Mouse (Mus musculus): ENCODE results near the gene Lpp. TPM values are rescaled to one million over a fixed set of nuclear protein-coding genes. Genes with fewer than 3 reads are reported as not detected.

The Lpp gene
- polyA plus RNA-seq, 1 experiment from 2014 or later = 9.6 TPM

DNA sequence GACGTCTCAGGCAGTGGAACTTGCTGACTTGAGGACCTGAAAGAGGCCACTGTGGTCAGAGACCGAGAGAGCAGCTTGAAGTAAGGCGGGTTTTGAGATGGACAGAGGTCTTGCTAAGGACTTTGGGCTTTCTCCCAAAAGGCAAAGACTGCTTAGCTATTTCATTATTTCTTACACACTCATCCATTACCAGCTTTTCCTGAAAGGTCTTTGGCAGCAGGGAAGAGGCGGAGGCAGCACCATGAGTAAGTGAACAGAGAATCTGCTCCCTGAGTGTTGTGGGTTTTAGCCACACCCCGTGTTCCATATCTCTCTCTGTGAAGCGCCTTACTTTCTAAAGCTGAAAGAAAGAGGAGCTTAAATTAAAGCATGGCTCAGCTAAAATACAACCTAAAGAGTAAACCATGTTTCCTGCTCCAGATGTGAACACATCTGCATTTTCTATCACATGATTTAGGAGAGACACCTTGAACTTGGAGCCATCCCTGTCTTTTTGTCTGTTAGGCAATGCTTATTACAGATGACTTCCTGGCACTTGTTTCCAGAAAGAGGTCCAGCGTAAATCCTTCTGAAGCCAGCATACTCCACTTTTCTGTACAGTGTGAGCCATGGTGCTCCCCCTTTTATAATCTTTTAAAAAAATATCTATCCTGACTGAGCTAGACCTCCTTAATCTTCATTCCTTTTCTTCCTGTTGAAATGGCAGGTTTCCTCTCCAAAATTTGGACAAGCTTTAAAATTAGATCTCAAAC, 520.5 kb downstream of the Lpp start:
- H3K4me1 ChIP-seq (ENCODE audit: control insufficient read depth, insufficient read depth, low read length) = no peaks in the 10 kb centered on the region
- H3K27me3 ChIP-seq (ENCODE audit: control insufficient read depth, insufficient read depth, low read length) = no peaks in the 10 kb centered on the region
- no peak overlapping the region for H3K27ac ChIP-seq (replicated peaks; ENCODE audit: low read depth, low read length)
- H3K36me3 ChIP-seq (ENCODE audit: control insufficient read depth, insufficient read depth, low read length) = no peaks in the 10 kb centered on the region
- WGBS = 77% methylated on average over 7 of the region's 7 CpGs
- no peak overlapping the region for H3K9ac ChIP-seq (replicated peaks; ENCODE audit: low read length)
- no peak overlapping the region for H3K4me2 ChIP-seq (ENCODE audit: low read length)
- no peaks in the 10 kb centered on the region for H3K9me3 ChIP-seq (ENCODE audit: control insufficient read depth, low read length)
- H3K4me3 ChIP-seq (replicated peaks; ENCODE audit: low read depth, low read length) = no peak overlapping the region
- ATAC-seq (ENCODE audit: low FRiP score, low TSS enrichment) = no peak
- DNase-seq = no peak

GRCm38 (mm10) chr16:24914393-24914751, 521.1 kb downstream of the Lpp start:
- WGBS = 27% methylated on average over 3 of the region's 3 CpGs
- no peak overlapping the region for H3K9ac ChIP-seq (replicated peaks; ENCODE audit: low read length)
- no peak overlapping the region for H3K4me3 ChIP-seq (replicated peaks; ENCODE audit: low read depth, low read length)
- no peaks in the 10 kb centered on the region for H3K4me1 ChIP-seq (ENCODE audit: control insufficient read depth, insufficient read depth, low read length)
- no peak overlapping the region for H3K4me2 ChIP-seq (ENCODE audit: low read length)
- no peaks in the 10 kb centered on the region for H3K9me3 ChIP-seq (ENCODE audit: control insufficient read depth, low read length)
- H3K27ac ChIP-seq (replicated peaks; ENCODE audit: low read depth, low read length) = no peak overlapping the region
- DNase-seq = peak; percentile 62
- H3K27me3 ChIP-seq (ENCODE audit: control insufficient read depth, insufficient read depth, low read length) = no peaks in the 10 kb centered on the region
- peak; percentile 68; the same call in 1 of the 2 replicates for ATAC-seq (ENCODE audit: low FRiP score, low TSS enrichment)
- no peaks in the 10 kb centered on the region for H3K36me3 ChIP-seq (ENCODE audit: control insufficient read depth, insufficient read depth, low read length)

- Histone ChIP-seq H3K27ac (replicated peaks; ENCODE audit: low read depth, low read length) (no peak overlapping the region), H3K4me1 (ENCODE audit: control insufficient read depth, insufficient read depth, low read length) (no peaks in the 10 kb centered on the region), H3K9me3 (ENCODE audit: control insufficient read depth, low read length) (no peaks in the 10 kb centered on the region), H3K9ac (replicated peaks; ENCODE audit: low read length) (no peak overlapping the region), H3K4me3 (replicated peaks; ENCODE audit: low read depth, low read length) (no peak overlapping the region), H3K36me3 (ENCODE audit: control insufficient read depth, insufficient read depth, low read length) (no peaks in the 10 kb centered on the region), H3K4me2 (ENCODE audit: low read length) (no peak overlapping the region), H3K27me3 (ENCODE audit: control insufficient read depth, insufficient read depth, low read length) (no peaks in the 10 kb centered on the region)
- WGBS = 91% methylated on average over 4 of the region's 4 CpGs
- ATAC-seq (ENCODE audit: low FRiP score, low TSS enrichment) (no peak), DNase-seq (no peak)
Observed at GRCm38 (mm10) chr16:24915470-24915869, 522.2 kb downstream of the Lpp start.

DNA sequence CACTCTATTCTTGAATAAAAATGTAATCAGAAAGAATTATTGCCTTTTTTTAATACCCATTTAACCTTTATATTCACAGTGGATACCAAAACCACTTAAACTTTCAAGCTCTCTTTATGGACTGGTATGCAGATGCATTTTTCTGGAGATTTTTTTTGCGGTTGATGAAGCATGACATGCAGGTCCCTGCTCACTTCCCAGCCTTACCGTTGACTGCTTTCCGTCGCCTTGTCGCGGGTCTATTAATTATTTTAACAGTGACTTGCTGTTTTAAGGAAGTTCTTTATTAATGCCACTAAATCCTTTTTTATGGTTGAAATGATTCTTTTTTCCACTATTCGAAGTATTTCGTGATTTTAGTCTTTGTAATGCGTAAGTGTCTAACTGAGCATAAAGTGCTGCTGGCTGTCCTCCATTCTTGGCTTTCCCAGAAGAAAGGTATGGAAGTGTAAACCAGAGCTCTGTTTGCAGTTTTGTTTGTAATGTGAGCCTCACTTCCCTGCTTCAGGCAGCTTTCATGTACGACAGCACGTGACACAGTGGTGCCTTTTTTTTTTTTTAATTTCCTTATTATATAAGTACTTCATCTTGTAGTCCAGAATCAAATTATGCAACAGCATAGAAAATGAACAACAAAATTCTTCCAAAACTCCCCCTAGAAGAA, 526.2 kb downstream of the Lpp start:
- ATAC-seq (ENCODE audit: low FRiP score, low TSS enrichment) (no peak), DNase-seq (peak; percentile 27)
- Histone ChIP-seq H3K4me1 (ENCODE audit: control insufficient read depth, insufficient read depth, low read length) (no peaks in the 10 kb centered on the region), H3K4me3 (replicated peaks; ENCODE audit: low read depth, low read length) (no peak overlapping the region), H3K27ac (replicated peaks; ENCODE audit: low read depth, low read length) (no peak overlapping the region), H3K9me3 (ENCODE audit: control insufficient read depth, low read length) (no peaks in the 10 kb centered on the region), H3K36me3 (ENCODE audit: control insufficient read depth, insufficient read depth, low read length) (no peaks in the 10 kb centered on the region), H3K27me3 (ENCODE audit: control insufficient read depth, insufficient read depth, low read length) (no peaks in the 10 kb centered on the region), H3K4me2 (ENCODE audit: low read length) (peak overlapping the region; percentile 34), H3K9ac (replicated peaks; ENCODE audit: low read length) (no peak overlapping the region)
- 18% methylated on average over 11 of the region's 11 CpGs for WGBS

DNA sequence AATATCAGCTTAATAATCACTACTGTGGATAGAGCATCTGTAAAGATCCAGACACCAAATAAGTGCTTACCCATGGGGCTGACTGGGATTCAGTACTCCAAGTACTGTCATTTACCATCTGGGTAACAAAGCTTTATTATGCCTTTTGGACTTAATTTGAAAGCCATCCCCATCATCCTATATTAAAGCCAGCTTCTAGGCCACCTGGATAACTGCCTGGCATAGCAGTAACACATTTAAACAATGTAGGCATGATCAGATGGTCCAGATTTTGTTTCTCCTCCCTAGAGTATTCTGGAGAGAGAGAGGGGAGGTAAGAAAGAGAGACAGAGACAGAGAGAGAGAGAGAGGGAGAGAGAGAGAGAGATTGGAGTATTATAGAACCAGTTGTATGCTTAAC, 536.8 kb downstream of the Lpp start:
- no peak overlapping the region for H3K4me2 ChIP-seq (ENCODE audit: low read length)
- no peak overlapping the region for H3K27ac ChIP-seq (replicated peaks; ENCODE audit: low read depth, low read length)
- no peak for ATAC-seq (ENCODE audit: low FRiP score, low TSS enrichment)

DNA sequence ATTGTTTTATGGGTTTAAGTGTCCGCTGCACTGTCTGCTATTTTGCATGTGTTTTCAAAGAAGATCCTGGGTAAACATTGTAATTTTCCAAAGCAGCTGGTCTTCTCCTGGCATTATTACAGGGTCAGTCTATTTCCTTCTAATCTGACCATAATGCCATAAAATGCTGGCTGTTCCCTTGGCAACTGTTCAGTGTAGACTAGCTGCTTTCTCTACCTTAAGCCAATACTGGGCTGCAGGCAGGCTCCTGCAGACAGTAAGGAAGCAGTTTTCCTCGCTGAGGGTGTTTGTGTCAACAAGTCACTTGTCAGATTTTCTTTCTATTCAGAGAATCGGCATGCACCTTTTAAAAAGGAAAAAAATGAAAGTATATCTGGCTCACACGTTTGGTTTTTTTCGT, 537.3 kb downstream of the Lpp start:
- H3K4me1 ChIP-seq (ENCODE audit: control insufficient read depth, insufficient read depth, low read length) = no peaks in the 10 kb centered on the region
- H3K27ac ChIP-seq (replicated peaks; ENCODE audit: low read depth, low read length) = no peak overlapping the region
- no peaks in the 10 kb centered on the region for H3K36me3 ChIP-seq (ENCODE audit: control insufficient read depth, insufficient read depth, low read length)
- no peak overlapping the region for H3K9ac ChIP-seq (replicated peaks; ENCODE audit: low read length)
- no peaks in the 10 kb centered on the region for H3K27me3 ChIP-seq (ENCODE audit: control insufficient read depth, insufficient read depth, low read length)
- WGBS = 77% methylated on average over 5 of the region's 5 CpGs
- no peak overlapping the region for H3K4me2 ChIP-seq (ENCODE audit: low read length)
- no peaks in the 10 kb centered on the region for H3K9me3 ChIP-seq (ENCODE audit: control insufficient read depth, low read length)
- ATAC-seq (ENCODE audit: low FRiP score, low TSS enrichment) = no peak
- peak; percentile 39 for DNase-seq
- H3K4me3 ChIP-seq (replicated peaks; ENCODE audit: low read depth, low read length) = no peak overlapping the region

More for the DNA sequence above, 536.8 kb downstream of the Lpp start:
- no peak overlapping the region for H3K4me3 ChIP-seq (replicated peaks; ENCODE audit: low read depth, low read length)
- H3K36me3 ChIP-seq (ENCODE audit: control insufficient read depth, insufficient read depth, low read length) = no peaks in the 10 kb centered on the region
- H3K27me3 ChIP-seq (ENCODE audit: control insufficient read depth, insufficient read depth, low read length) = no peaks in the 10 kb centered on the region
- H3K9me3 ChIP-seq (ENCODE audit: control insufficient read depth, low read length) = no peaks in the 10 kb centered on the region
- H3K9ac ChIP-seq (replicated peaks; ENCODE audit: low read length) = no peak overlapping the region
- no peaks in the 10 kb centered on the region for H3K4me1 ChIP-seq (ENCODE audit: control insufficient read depth, insufficient read depth, low read length)
- DNase-seq = no peak

- no peak for DNase-seq
- no peaks in the 10 kb centered on the region for H3K4me1 ChIP-seq (ENCODE audit: control insufficient read depth, insufficient read depth, low read length)
- ATAC-seq (ENCODE audit: low FRiP score, low TSS enrichment) = no peak
- no peak overlapping the region for H3K9ac ChIP-seq (replicated peaks; ENCODE audit: low read length)
- H3K4me2 ChIP-seq (ENCODE audit: low read length) = no peak overlapping the region
- H3K4me3 ChIP-seq (replicated peaks; ENCODE audit: low read depth, low read length) = no peak overlapping the region
- H3K27me3 ChIP-seq (ENCODE audit: control insufficient read depth, insufficient read depth, low read length) = no peaks in the 10 kb centered on the region
- no peak overlapping the region for H3K27ac ChIP-seq (replicated peaks; ENCODE audit: low read depth, low read length)
- H3K9me3 ChIP-seq (ENCODE audit: control insufficient read depth, low read length) = no peaks in the 10 kb centered on the region
- no peaks in the 10 kb centered on the region for H3K36me3 ChIP-seq (ENCODE audit: control insufficient read depth, insufficient read depth, low read length)
- 88% methylated on average over 3 of the region's 3 CpGs for WGBS
Observed at GRCm38 (mm10) chr16:24932816-24933215, 539.5 kb downstream of the Lpp start.

DNA sequence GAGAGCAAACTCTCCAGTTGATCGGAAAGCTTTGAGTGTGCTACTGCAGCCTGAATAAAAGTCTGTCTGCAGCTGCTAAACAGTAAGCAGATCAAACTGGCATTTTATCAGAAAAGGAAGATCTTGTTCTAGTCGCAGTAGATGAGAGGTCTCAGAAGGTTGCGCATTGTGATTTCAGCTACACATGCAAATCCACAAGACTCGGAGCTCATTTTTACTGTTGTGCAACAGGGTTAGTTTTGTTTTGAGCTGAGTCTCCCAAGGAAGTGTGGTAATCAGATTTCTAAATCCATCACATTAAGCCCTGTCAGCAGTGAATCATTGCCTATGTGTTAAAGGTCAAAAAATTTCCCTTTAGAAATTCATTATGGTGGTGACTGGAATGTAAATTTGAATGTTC, 540.4 kb downstream of the Lpp start:
- Histone ChIP-seq H3K36me3 (ENCODE audit: control insufficient read depth, insufficient read depth, low read length) (no peaks in the 10 kb centered on the region), H3K9me3 (ENCODE audit: control insufficient read depth, low read length) (no peaks in the 10 kb centered on the region), H3K4me2 (ENCODE audit: low read length) (no peak overlapping the region), H3K4me1 (ENCODE audit: control insufficient read depth, insufficient read depth, low read length) (no peaks in the 10 kb centered on the region), H3K27ac (replicated peaks; ENCODE audit: low read depth, low read length) (no peak overlapping the region), H3K4me3 (replicated peaks; ENCODE audit: low read depth, low read length) (no peak overlapping the region), H3K9ac (replicated peaks; ENCODE audit: low read length) (no peak overlapping the region), H3K27me3 (ENCODE audit: control insufficient read depth, insufficient read depth, low read length) (no peaks in the 10 kb centered on the region)
- DNase-seq = no peak
- ATAC-seq (ENCODE audit: low FRiP score, low TSS enrichment) = no peak
- WGBS = 69% methylated on average over 4 of the region's 4 CpGs
